Mouse (Mus musculus) liver, embryonic 14.5 days (tissue): ENCODE measurements around the gene Cd93.

Experiments
- CTCF ChIP-seq: IDR thresholded peaks from 2 replicates; pipeline ENCODE4 v1.5.1; 2016; ENCODE audit warnings: antibody characterized with exemption, low read depth, control low read depth
- EP300 ChIP-seq: IDR thresholded peaks from 2 replicates; pipeline ENCODE4 v1.6.1; 2016; ENCODE audit warnings: antibody characterized with exemption, low read depth

DNA sequence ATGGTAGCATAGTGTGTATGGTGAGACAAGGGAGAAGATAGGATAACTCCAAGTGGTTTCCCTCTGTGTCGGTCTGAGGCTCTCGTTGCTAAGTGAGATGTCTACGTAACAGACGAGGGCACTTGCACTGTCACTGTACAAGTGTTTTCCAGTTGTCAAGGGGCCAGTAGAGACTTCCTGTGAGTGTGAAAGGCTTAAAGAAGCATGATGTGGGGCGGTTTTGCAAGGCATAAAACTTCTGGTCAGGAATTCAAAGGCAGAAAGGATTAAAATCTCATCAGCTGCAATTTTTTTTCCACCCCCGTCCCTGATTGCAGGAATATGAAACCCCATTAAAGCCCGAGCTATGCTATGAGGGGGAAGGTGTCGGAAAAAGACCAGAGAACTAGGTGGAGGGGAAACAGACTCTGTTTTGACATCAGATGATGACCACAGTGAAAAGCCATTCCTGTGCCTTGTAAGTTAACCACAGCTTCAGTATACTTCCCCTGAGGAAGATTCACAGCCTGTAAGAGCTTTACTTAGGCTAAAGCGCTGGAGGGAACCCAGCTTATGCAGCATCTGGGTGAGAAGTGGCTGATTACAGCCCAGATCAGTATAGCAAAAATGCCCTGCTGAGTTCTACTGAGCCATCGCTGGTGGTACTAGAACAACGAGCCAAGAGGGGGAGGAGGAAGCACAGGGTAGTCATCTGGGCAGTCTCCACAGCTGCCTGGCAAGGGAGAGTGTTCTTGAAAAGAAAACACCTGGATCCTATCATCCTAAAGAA lies 46.2 kb downstream of the Cd93 start:
- no peak for TF ChIP-seq EP300
- TF ChIP-seq CTCF, result no peak
